Mouse (Mus musculus): ENCODE data around the gene Acoxl. TPM values are rescaled to one million over a fixed set of nuclear protein-coding genes. Genes with fewer than 3 reads are reported as not detected.

Acoxl gene
- total and polyA plus RNA-seq, 3 experiments: 0.05 TPM; not detected in 1

DNA sequence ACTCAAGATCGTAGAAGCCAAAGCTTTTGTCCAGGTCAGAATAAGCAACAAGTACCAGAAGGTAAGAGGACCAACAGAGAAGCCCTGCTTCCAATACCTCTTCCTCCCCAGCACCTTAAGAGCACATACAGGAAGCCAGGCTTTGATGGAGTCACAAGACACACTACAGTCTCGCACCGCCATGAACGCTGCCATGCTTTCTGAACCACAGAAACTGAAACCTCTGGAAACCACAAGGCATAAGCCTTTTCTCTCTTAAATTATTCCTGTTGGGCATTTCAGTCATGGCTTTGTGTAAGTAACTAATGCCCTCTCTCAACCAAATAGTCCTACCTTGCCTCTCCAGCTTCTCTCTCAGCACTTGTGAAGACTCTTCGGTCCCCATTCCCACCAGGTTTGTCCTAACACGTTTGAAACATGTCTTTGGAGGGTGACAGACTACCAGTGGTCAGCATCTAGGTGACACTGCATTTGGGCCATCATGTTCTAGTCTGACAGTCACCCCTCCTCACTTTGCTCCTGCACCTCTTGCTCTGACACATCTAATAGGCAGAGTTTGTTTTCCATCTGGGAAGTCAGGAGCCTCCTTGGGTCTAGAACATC, 251.7 kb downstream of the Acoxl start:
- peaks cover 24% of the 10 kb centered on the region for H3K4me1 ChIP-seq (ENCODE audit: insufficient read depth, low read depth, low read length)
- H3K9me3 ChIP-seq (replicated peaks): no peaks in the 10 kb centered on the region
- H3K27me3 ChIP-seq (ENCODE audit: insufficient read depth, low read length): peaks cover 29% of the 10 kb centered on the region
- DNase-seq (ENCODE audit: low spot score): no peak
- no peak for TF ChIP-seq GATA1 (IDR thresholded peaks at IDR 0.05; ENCODE audit: borderline replicate concordance, low read length)
- TF ChIP-seq POLR2AphosphoS5 (IDR thresholded peaks at IDR 0.05; ENCODE audit: insufficient replicate concordance, low read depth, low read length): no peak
- TF ChIP-seq TAL1 (conservative IDR thresholded peaks at IDR 0.05; ENCODE audit: low read depth, low read length): no peak
- TF ChIP-seq GATA2 (IDR thresholded peaks at IDR 0.05; ENCODE audit: borderline replicate concordance, low read depth, low read length): no peak
- no peak for TF ChIP-seq CTCF (IDR thresholded peaks at IDR 0.05; ENCODE audit: low read depth, low read length)
- no peak for ATAC-seq (ENCODE audit: extremely low read depth, insufficient number of reproducible peaks, low FRiP score, poor library complexity, severe bottlenecking)
- H3K36me3 ChIP-seq (replicated peaks): no peaks in the 10 kb centered on the region
- H3K4me3 ChIP-seq (ENCODE audit: low read depth, low read length): no peak overlapping the region

DNA sequence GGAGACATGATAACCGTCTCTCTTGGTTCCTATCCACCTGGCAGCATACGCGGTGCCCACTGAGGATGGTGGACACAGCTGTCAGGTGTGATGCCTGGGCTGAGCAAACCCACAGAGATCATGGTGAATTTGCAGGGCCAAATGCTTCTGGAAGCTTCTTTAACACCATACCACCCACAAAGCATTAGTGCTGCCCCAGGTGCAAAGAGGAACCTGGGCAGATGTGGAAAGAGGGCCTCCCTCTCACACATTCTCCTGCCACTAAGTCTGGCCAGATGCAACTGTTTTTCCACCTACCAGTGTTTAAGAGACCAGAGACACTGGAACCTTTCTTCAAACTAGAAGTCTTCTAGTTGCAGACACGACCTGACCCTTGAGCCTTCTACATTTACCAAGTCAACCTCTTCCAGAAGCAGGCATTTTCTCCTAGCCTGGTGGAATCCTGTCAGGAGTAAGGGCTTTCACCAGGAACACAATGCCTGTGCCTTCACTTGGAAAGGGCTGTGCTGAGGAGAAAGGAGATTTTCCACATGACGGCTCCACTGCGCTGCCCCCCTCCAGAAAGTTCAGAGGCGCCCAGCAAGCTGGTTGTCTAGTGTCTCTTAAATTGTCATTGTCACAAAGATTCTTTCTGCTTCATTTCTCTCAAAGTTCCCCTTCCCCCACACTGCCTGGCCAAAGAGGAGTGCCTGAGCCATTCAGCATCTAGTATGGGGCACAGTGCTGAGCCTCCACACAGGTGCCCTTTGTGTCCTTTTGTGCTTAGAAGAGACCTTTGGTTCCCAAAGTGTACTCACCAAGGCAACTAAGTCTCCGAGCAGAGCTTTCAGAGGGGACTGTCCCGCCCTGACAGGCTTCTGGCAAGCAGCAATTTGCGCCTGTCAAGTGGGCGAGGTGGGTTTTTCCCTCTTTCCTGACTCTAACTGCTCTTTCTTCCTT, 253.0 kb downstream of the Acoxl start:
- DNase-seq (ENCODE audit: low spot score) (no peak), ATAC-seq (ENCODE audit: extremely low read depth, insufficient number of reproducible peaks, low FRiP score, poor library complexity, severe bottlenecking) (no peak)
- TF ChIP-seq CTCF (IDR thresholded peaks at IDR 0.05; ENCODE audit: low read depth, low read length): no peak
- no peak for TF ChIP-seq POLR2AphosphoS5 (IDR thresholded peaks at IDR 0.05; ENCODE audit: insufficient replicate concordance, low read depth, low read length)
- TF ChIP-seq GATA1 (IDR thresholded peaks at IDR 0.05; ENCODE audit: borderline replicate concordance, low read length): no peak
- TF ChIP-seq GATA2 (IDR thresholded peaks at IDR 0.05; ENCODE audit: borderline replicate concordance, low read depth, low read length): no peak
- no peak for TF ChIP-seq TAL1 (conservative IDR thresholded peaks at IDR 0.05; ENCODE audit: low read depth, low read length)
- peaks cover 29% of the 10 kb centered on the region for H3K27me3 ChIP-seq (ENCODE audit: insufficient read depth, low read length)
- H3K4me1 ChIP-seq (ENCODE audit: insufficient read depth, low read depth, low read length): peaks cover 15% of the 10 kb centered on the region
- no peak overlapping the region for H3K4me3 ChIP-seq (ENCODE audit: low read depth, low read length)
- H3K36me3 ChIP-seq (replicated peaks): no peaks in the 10 kb centered on the region
- no peaks in the 10 kb centered on the region for H3K9me3 ChIP-seq (replicated peaks)

DNA sequence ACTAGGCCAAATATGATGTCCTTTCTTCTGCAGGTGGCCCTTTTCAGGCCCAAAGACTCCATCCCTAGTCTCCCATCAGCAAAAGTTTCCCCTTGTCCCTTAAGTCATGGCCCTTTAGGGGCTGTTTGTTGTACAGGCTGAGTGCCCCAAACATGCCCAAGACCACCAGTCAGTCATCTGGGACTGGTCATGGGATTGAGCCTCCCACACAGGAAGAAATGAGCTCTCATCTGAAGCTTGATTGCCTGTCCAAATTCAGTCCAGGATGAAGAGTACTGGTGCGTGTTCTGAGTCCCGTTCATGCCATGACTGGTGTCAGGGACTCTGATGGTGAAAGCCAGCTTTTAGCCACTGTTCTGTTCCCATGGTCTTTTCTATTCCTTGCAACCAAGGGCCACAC, 253.8 kb downstream of the Acoxl start:
- TF ChIP-seq TAL1 (conservative IDR thresholded peaks at IDR 0.05; ENCODE audit: low read depth, low read length) (no peak), GATA2 (IDR thresholded peaks at IDR 0.05; ENCODE audit: borderline replicate concordance, low read depth, low read length) (no peak), POLR2AphosphoS5 (IDR thresholded peaks at IDR 0.05; ENCODE audit: insufficient replicate concordance, low read depth, low read length) (no peak), CTCF (IDR thresholded peaks at IDR 0.05; ENCODE audit: low read depth, low read length) (no peak), GATA1 (IDR thresholded peaks at IDR 0.05; ENCODE audit: borderline replicate concordance, low read length) (no peak)
- ATAC-seq (ENCODE audit: extremely low read depth, insufficient number of reproducible peaks, low FRiP score, poor library complexity, severe bottlenecking) (no peak), DNase-seq (ENCODE audit: low spot score) (no peak)
- no peaks in the 10 kb centered on the region for H3K36me3 ChIP-seq (replicated peaks)
- peaks cover 36% of the 10 kb centered on the region for H3K27me3 ChIP-seq (ENCODE audit: insufficient read depth, low read length)
- H3K4me1 ChIP-seq (ENCODE audit: insufficient read depth, low read depth, low read length): peaks cover 11% of the 10 kb centered on the region
- no peaks in the 10 kb centered on the region for H3K9me3 ChIP-seq (replicated peaks)
- no peak overlapping the region for H3K4me3 ChIP-seq (ENCODE audit: low read depth, low read length)

DNA sequence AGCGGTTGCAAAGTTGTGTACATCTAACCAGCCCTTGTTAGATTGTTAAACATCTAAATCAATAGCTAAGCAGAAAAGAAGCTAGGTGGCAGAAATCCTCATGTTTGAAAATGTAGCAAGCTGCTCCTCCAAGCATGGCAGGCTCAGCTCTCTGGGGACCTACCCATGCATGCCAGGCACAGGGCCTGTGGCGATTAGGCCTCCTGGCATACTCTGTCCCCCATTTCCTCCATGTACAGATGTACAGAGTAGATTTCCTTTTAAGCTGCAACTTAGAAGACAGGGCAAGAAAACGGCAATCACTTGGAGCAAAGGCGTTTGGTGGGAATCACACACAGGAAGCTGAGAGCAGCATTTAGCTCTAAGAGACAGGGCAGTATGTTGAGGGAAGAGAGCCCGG, 255.5 kb downstream of the Acoxl start:
- Histone ChIP-seq H3K4me1 (ENCODE audit: insufficient read depth, low read depth, low read length) (peaks cover 11% of the 10 kb centered on the region), H3K4me3 (ENCODE audit: low read depth, low read length) (no peak overlapping the region), H3K9me3 (replicated peaks) (no peaks in the 10 kb centered on the region), H3K36me3 (replicated peaks) (no peaks in the 10 kb centered on the region), H3K27me3 (ENCODE audit: insufficient read depth, low read length) (peaks cover 49% of the 10 kb centered on the region)
- DNase-seq (ENCODE audit: low spot score) (no peak), ATAC-seq (ENCODE audit: extremely low read depth, insufficient number of reproducible peaks, low FRiP score, poor library complexity, severe bottlenecking) (no peak)
- no peak for TF ChIP-seq CTCF (IDR thresholded peaks at IDR 0.05; ENCODE audit: low read depth, low read length)
- TF ChIP-seq POLR2AphosphoS5 (IDR thresholded peaks at IDR 0.05; ENCODE audit: insufficient replicate concordance, low read depth, low read length): no peak
- no peak for TF ChIP-seq TAL1 (conservative IDR thresholded peaks at IDR 0.05; ENCODE audit: low read depth, low read length)
- no peak for TF ChIP-seq GATA1 (IDR thresholded peaks at IDR 0.05; ENCODE audit: borderline replicate concordance, low read length)

DNA sequence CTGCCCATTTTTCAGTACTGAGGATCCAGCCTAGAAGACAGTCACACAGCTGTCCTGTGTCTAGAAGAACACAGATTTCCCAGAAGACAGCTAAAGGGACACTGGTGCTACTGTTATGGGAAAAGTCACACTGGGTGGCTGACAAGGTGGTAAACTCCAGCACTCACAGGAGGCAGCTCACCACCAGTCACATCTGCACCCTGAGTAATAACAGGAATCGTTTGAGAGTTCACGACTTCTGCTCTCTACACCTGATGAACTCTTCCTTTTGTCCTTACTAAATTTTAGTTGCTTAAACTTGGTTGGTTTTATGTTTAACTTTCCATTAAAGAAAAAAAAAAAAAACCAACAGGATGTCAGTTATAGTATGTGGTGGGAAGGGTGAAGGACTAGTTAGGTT, 255.9 kb downstream of the Acoxl start:
- no peak overlapping the region for H3K4me3 ChIP-seq (ENCODE audit: low read depth, low read length)
- ATAC-seq (ENCODE audit: extremely low read depth, insufficient number of reproducible peaks, low FRiP score, poor library complexity, severe bottlenecking) (no peak), DNase-seq (ENCODE audit: low spot score) (no peak)
- no peaks in the 10 kb centered on the region for H3K36me3 ChIP-seq (replicated peaks)
- TF ChIP-seq CTCF (IDR thresholded peaks at IDR 0.05; ENCODE audit: low read depth, low read length): no peak
- no peak for TF ChIP-seq GATA1 (IDR thresholded peaks at IDR 0.05; ENCODE audit: borderline replicate concordance, low read length)
- TF ChIP-seq TAL1 (conservative IDR thresholded peaks at IDR 0.05; ENCODE audit: low read depth, low read length): no peak
- TF ChIP-seq POLR2AphosphoS5 (IDR thresholded peaks at IDR 0.05; ENCODE audit: insufficient replicate concordance, low read depth, low read length): no peak
- no peak for TF ChIP-seq GATA2 (IDR thresholded peaks at IDR 0.05; ENCODE audit: borderline replicate concordance, low read depth, low read length)
- H3K4me1 ChIP-seq (ENCODE audit: insufficient read depth, low read depth, low read length): peaks cover 14% of the 10 kb centered on the region
- H3K27me3 ChIP-seq (ENCODE audit: insufficient read depth, low read length): peaks cover 53% of the 10 kb centered on the region
- no peaks in the 10 kb centered on the region for H3K9me3 ChIP-seq (replicated peaks)

DNA sequence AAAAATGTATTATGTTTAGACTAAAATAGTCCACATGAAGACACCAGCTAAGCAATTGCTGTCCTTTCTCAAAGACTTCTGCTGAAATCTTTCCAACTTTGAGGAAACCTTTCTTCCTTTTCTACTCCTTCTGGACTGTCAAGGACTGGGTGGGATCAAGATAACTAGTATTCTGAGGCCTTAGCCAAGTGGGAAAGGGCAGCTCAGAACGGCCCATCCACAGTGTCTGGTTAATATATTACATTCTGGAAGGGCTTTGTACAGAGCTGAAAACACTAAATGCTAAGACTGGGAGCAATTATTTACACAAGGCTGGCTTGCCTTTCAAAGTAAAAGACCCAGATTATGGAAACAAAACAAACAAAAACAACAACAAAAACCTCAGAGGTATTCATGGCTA, 256.6 kb downstream of the Acoxl start:
- no peak for TF ChIP-seq CTCF (IDR thresholded peaks at IDR 0.05; ENCODE audit: low read depth, low read length)
- no peak for TF ChIP-seq GATA1 (IDR thresholded peaks at IDR 0.05; ENCODE audit: borderline replicate concordance, low read length)
- no peak for TF ChIP-seq TAL1 (conservative IDR thresholded peaks at IDR 0.05; ENCODE audit: low read depth, low read length)
- no peak for TF ChIP-seq POLR2AphosphoS5 (IDR thresholded peaks at IDR 0.05; ENCODE audit: insufficient replicate concordance, low read depth, low read length)
- TF ChIP-seq GATA2 (IDR thresholded peaks at IDR 0.05; ENCODE audit: borderline replicate concordance, low read depth, low read length): no peak
- Histone ChIP-seq H3K36me3 (replicated peaks) (no peaks in the 10 kb centered on the region), H3K27me3 (ENCODE audit: insufficient read depth, low read length) (peaks cover 53% of the 10 kb centered on the region), H3K4me3 (ENCODE audit: low read depth, low read length) (no peak overlapping the region), H3K4me1 (ENCODE audit: insufficient read depth, low read depth, low read length) (peaks cover 14% of the 10 kb centered on the region), H3K9me3 (replicated peaks) (no peaks in the 10 kb centered on the region)
- DNase-seq (ENCODE audit: low spot score) (no peak), ATAC-seq (ENCODE audit: extremely low read depth, insufficient number of reproducible peaks, low FRiP score, poor library complexity, severe bottlenecking) (no peak)
